Mouse (Mus musculus) CD8-positive naive resting alpha-beta T cell, adult 2 months (primary cell): Measurements from ENCODE around the gene Msi2.

ENCODE experiments used
- DNase-seq, 2 experiments: peaks; one replicate each; pipeline ENCODE4 v3.0.0; 2022; ENCODE audit warnings: low read depth in 2 of 2, low spot score in 2 of 2

The Msi2 gene

DNA sequence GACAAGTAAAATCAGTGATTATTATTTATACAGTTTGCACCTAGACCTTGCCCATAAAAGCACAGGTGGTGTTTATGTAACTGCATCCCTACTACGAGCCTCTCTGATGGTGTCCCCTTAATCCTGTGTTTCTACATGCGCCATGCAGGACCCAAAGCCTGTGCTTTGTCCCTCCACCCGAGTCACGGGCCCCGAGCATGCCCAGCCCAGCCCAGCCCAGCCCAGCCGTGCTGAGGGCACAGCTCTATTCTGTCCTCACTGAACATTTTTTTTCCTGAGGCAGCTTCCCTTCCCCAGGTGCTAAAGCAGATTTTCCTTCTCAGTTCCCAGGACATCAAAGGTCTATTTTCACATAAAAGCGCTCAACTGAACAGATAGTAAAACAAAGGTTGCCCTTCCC is 41.0 kb downstream of the Msi2 start:
- DNase-seq = no peak

GRCm38 (mm10) chr11:88676597-88676996 is 41.7 kb downstream of the Msi2 start:
- no peak for DNase-seq

- DNase-seq = no peak
These were observed 42.6 kb downstream of the Msi2 start for GRCm38 (mm10) chr11:88675526-88676353.

GRCm38 (mm10) chr11:88674075-88674474 is 44.2 kb downstream of the Msi2 start:
- DNase-seq = no peak

GRCm38 (mm10) chr11:88670925-88671324 is 47.4 kb downstream of the Msi2 start:
- DNase-seq = no peak

- no peak for DNase-seq
These were observed 49.2 kb downstream of the Msi2 start for GRCm38 (mm10) chr11:88669106-88669505.

GRCm38 (mm10) chr11:88668345-88668744 is 50.0 kb downstream of the Msi2 start:
- no peak for DNase-seq

DNA sequence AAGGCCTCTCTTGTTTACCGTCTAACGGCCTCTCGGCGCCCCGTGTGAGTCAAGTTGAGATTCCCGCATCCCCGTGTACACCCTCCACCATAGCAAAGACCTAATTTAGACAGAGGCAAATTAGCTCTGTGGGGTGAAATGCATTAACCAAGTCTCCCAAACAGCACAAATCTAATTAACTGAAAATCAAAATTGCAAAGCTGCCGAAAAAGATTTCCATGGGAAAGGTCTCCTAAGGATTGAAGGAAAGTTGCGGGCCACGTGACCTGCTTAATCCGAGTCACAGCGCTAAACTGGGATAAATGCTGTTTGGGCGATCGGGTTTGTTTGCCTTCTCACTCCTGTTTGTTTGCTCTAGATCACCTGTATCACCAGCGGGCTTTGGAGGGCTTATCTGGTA is 52.5 kb downstream of the Msi2 start:
- DNase-seq = no peak

DNA sequence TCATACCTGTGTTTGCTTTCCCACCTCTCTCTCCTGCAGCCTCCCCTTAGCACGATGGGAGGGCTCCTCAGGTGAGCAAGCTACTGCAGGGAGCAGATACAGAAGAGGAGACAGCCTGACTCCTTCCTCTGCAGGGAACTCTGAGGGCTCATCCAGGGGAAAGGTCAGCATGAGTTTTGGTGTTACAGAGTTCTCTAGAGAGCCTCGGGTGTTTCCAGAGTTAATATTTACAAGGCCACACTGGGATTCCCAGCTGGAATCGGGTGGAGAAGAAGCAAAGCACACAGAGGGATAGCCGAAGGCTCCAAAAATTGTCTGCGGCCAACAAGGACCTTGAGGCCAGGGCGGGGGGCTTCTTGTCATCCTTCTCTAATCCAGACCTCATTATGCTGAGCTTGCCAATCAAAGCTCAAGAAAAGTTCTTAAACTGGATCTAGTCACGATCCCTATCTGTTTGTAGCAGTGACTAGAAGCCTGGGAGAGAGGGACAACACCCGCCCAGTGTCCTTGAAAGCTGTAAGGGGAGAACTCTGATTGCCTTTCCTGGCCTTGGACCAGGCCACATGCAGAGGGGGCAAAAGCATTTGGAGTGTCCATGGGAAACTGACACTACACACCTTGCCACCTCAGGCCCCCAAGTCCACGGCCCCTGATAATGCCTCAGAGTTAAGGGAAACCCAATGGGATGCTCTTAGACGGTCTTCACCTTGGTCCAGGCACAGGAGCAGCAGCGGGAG is 56.7 kb downstream of the Msi2 start:
- DNase-seq = no peak

- DNase-seq = no peak
These were observed 57.9 kb downstream of the Msi2 start for GRCm38 (mm10) chr11:88660404-88660803.

DNA sequence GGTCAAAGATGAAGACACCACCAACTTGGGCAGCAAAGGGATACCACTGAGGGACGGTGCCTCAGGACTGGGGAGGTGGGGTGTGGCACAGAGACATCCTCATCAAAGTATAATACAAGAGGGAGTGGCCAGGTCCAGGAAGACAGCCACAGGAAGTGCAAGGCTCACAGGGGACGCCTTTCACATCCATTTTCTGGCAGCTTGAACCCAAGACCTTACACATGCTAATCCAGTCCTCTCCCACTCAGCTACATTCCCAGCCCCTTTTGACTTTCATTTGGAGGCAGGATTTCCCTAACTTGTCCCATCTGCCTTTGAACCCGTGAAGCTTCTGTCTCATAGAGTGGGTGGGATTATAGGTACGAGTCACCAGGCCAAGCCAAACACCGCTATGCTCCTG is 59.4 kb downstream of the Msi2 start:
- no peak for DNase-seq

GRCm38 (mm10) chr11:88655786-88656185 is 62.5 kb downstream of the Msi2 start:
- DNase-seq = no peak

GRCm38 (mm10) chr11:88655214-88655566 is 63.1 kb downstream of the Msi2 start:
- DNase-seq = no peak

GRCm38 (mm10) chr11:88654391-88655213 is 63.7 kb downstream of the Msi2 start:
- DNase-seq = no peak

DNA sequence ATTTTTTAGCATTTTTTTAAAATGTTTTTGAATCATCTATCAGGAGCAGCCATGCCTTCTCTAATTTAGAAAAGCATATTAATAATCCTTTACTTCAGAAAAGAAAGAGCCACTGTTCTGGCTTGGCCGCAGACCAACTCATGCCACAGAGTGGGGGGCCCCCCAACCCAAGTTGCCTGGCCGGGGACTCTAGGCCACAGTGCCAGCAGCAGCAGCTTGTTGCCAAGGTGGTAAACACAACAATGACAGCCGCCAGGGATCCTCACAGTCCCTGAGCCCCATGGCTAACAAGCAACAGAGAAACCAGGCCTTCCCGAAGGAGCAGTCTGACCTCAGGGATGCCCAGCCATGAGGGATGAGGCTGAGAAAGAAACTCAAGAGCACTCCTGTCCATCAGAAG is 68.0 kb downstream of the Msi2 start:
- no peak for DNase-seq

DNA sequence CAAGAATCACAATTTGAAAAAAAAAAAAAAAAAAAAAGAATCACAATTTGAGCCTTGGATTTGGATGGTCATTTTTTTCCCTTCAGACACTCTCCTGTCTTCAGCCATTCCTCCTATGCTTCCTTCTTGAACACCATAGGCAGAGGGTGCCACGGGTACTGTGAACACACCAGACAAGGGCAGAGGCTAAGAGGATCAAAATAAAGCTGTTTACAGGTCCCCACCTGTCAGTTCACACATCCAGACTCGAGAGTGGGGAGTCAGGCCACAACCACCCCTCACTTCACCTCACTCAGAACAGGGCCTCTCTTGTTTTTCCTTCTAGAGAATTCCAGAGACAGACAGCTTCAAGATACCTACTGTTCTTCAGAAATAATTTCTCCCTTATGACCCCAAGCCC is 69.3 kb downstream of the Msi2 start:
- no peak for DNase-seq

GRCm38 (mm10) chr11:88648407-88648806 is 69.9 kb downstream of the Msi2 start:
- DNase-seq = no peak

DNA sequence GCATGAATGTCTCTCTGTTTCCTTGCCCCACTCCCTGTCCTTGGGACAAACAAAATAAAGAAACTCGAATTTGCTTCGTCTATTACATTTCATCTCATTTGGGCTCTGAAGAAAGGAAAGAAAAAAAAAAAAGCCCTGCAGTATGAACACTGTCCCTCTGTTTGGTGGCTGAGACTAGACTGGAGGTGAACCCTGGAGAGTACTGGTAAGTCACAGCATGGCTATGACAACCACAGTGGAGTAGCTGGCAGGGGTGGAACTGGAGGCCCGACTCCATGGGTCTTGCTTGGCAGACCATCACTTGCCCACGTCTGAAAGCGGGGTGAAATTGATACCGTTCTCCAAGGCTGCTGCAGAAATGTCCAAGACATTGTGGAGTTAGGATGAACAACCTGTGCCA is 71.8 kb downstream of the Msi2 start:
- DNase-seq = no peak

DNA sequence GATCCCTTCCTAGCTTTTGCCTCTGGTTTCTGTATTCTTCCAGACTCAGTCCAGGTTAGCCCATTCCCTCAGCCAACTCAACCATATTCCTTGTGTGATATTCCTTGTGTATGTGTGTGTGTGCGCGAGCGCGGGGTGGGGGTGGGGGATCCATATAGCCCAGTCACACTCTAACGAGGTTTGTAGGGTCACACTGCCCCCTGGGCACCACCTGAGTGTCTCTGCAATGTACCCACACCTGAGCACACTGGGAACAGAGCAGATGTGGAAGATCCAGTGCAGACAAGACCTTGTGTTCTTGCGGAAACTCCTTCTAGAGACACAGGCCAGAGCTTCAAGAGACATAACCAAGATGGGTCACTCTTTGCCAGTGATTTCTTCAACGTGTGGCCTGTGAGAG is 72.5 kb downstream of the Msi2 start:
- no peak for DNase-seq

- no peak for DNase-seq
These were observed 73.6 kb downstream of the Msi2 start for GRCm38 (mm10) chr11:88644719-88645118.

GRCm38 (mm10) chr11:88639862-88640261 is 78.5 kb downstream of the Msi2 start:
- no peak for DNase-seq
